Mouse (Mus musculus) macrophage (primary cell): ENCODE results near the gene Matn3. TPM values are rescaled to one million over a fixed set of nuclear protein-coding genes. Genes with fewer than 3 reads are reported as not detected.

Experiments
- polyA plus RNA-seq: library from polyadenylated mRNA; stranded (reverse); fragments of 250-400 nt; gene quantifications from 3 replicates; pipeline ENCODE4 v1.2.4, GENCODE M21; 2018; ENCODE audit warnings: inconsistent platforms

Matn3 gene
- polyA plus RNA-seq, 1 experiment from 2014 or later = not detected

Other genes starting within 250 kb of the Matn3 start
- 2.3 to 3.2 TPM (median 3.0 TPM) in 3 replicates for gene Sdc1, start 176.6 kb upstream of the Matn3 start, polyA plus RNA-seq
- gene Laptm4a, start 26.3 kb upstream of the Matn3 start, polyA plus RNA-seq = 297 to 494 TPM (median 475 TPM) in 3 replicates
- gene Wdr35, start 26.0 kb downstream of the Matn3 start, polyA plus RNA-seq = 0.49 to 1.4 TPM (median 1.3 TPM) in 3 replicates
- gene Ttc32, start 82.1 kb downstream of the Matn3 start, polyA plus RNA-seq = 11.8 to 17.6 TPM (median 16.2 TPM) in 3 replicates